Mouse (Mus musculus): Measurements from ENCODE around the gene Sdhaf4. TPM values are rescaled to one million over a fixed set of nuclear protein-coding genes. Genes with fewer than 3 reads are reported as not detected.

Sdhaf4 gene
- total and polyA plus RNA-seq, 3 experiments: 20.9 to 79.6 (median 40.7) TPM

DNA sequence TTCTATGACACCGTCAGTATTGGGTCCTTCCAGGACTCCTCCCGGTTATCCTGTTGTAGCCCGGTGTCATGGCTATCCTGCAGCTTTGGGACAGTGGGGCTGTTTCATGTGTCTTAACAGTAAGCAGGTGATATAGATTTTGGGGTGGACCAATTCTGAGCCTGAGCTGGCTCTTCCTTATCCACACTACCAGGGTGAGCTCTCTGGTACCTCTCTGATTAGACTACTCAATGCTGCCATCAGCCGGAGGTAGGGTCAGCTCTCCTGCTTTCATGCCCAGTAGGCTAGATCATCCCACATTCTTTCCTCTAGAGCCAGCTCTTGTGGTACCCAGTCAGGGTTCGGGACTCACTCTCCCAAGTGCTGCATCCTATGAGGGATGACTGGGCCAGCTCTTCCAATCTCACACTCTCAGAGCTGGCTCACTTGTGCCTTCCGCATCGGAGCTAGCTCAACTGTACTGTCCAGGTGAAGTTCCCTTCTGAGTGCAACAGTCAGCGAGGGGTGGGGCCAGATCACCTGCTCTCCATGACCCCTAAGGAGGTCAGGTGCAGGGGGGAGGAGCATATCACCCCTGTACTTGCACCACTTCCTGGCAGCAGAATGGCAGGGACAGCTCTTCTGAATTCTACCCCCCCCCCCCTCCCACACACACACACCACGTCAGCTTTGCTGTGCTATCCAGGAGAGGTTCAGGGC is 37.3 kb downstream of the Sdhaf4 start:
- in situ Hi-C loops (cut with MboI; ENCODE audit: low pct_ligation_motif_present, low pct_unique_long_range_greater_than_20kb, low sequenced_read_pairs) (no loop called here), dilution Hi-C loops (cut with MboI; ENCODE audit: extremely low pct_ligation_motif_present, extremely low pct_unique_long_range_greater_than_20kb, low sequenced_read_pairs) (no loop called here)
- no peaks in the 10 kb centered on the region for H3K4me1 ChIP-seq (ENCODE audit: control insufficient read depth in 1 of 2, insufficient read depth in 2 of 2)
- no peak for DNase-seq (ENCODE audit: extremely low read depth)
- no peak overlapping the region for H3K27ac ChIP-seq (ENCODE audit: insufficient read depth, low read depth)
- H3K4me3 ChIP-seq (replicated peaks in 1 of 3; ENCODE audit: low read depth in 2 of 3, low read length in 2 of 3, poor library complexity in 1 of 3): no peak overlapping the region
- no peak for TF ChIP-seq MYC (IDR thresholded peaks at IDR 0.05; ENCODE audit: low read depth, low read length)
- no peak for TF ChIP-seq ELF1 (IDR thresholded peaks at IDR 0.05; ENCODE audit: low read depth, low read length)
- TF ChIP-seq JUND (conservative IDR thresholded peaks at IDR 0.05; ENCODE audit: low read depth, low read length): no peak
- TF ChIP-seq PAX5 (IDR thresholded peaks at IDR 0.05; ENCODE audit: low read length): no peak
- no peaks in the 10 kb centered on the region for H3K27me3 ChIP-seq (replicated peaks)
- peaks cover 3% of the 10 kb centered on the region for H3K9me3 ChIP-seq (replicated peaks; ENCODE audit: low read length)
- H3K79me2 ChIP-seq (replicated peaks; ENCODE audit: control insufficient read depth, extremely low read depth, insufficient read depth, poor library complexity, severe bottlenecking): no peaks in the 10 kb centered on the region
- H3K4me2 ChIP-seq (ENCODE audit: insufficient read depth, low read depth, poor library complexity, severe bottlenecking): no peak overlapping the region
- H3K36me3 ChIP-seq (replicated peaks in 1 of 2; ENCODE audit: control insufficient read depth in 1 of 2, insufficient read depth in 1 of 2, low read length in 1 of 2): no peaks in the 10 kb centered on the region
- no peak overlapping the region for H3K9ac ChIP-seq (ENCODE audit: insufficient read depth, low read depth)

DNA sequence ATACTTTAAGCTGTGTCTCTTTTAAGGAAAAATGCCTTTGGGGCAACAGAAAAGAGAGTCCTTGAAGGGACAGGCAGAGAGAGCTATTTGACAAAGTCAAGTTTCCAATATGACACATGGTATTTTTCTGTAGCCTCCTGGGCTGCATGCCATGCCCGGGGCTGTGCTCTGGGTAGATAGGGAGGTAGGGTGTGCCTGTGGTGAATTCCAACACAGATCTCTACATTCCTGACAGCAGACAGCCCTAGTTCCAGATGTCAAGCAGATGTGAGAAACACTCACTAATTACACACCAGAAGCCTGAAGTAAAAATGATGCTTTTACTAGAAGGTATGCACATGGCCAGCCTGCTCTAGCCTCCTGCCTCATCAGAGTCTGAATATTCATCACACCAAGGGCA is 39.2 kb downstream of the Sdhaf4 start:
- no peak overlapping the region for H3K4me3 ChIP-seq (replicated peaks in 1 of 3; ENCODE audit: low read depth in 2 of 3, low read length in 2 of 3, poor library complexity in 1 of 3)

GRCm38 (mm10) chr1:23959415-23959732 is 46.1 kb downstream of the Sdhaf4 start:
- Histone ChIP-seq H3K9me3 (replicated peaks; ENCODE audit: low read length) (no peaks in the 10 kb centered on the region), H3K4me1 (ENCODE audit: control insufficient read depth in 1 of 2, insufficient read depth in 2 of 2) (no peaks in the 10 kb centered on the region), H3K36me3 (replicated peaks in 1 of 2; ENCODE audit: control insufficient read depth in 1 of 2, insufficient read depth in 1 of 2, low read length in 1 of 2) (no peaks in the 10 kb centered on the region), H3K4me3 (replicated peaks in 1 of 3; ENCODE audit: low read depth in 2 of 3, low read length in 2 of 3, poor library complexity in 1 of 3) (peak overlapping the region in 1 of 3 experiments; percentile 45), H3K9ac (ENCODE audit: insufficient read depth, low read depth) (no peak overlapping the region), H3K27ac (ENCODE audit: insufficient read depth, low read depth) (no peak overlapping the region), H3K27me3 (replicated peaks) (no peaks in the 10 kb centered on the region), H3K79me2 (replicated peaks; ENCODE audit: control insufficient read depth, extremely low read depth, insufficient read depth, poor library complexity, severe bottlenecking) (no peaks in the 10 kb centered on the region), H3K4me2 (ENCODE audit: insufficient read depth, low read depth, poor library complexity, severe bottlenecking) (no peak overlapping the region)
- in situ Hi-C loops (cut with MboI; ENCODE audit: low pct_ligation_motif_present, low pct_unique_long_range_greater_than_20kb, low sequenced_read_pairs) (no loop called here), dilution Hi-C loops (cut with MboI; ENCODE audit: extremely low pct_ligation_motif_present, extremely low pct_unique_long_range_greater_than_20kb, low sequenced_read_pairs) (no loop called here)
- DNase-seq (ENCODE audit: extremely low read depth): no peak
- TF ChIP-seq CTCF (conservative IDR thresholded peaks at IDR 0.05 in 1 of 2, IDR thresholded peaks at IDR 0.05 in 1 of 2; ENCODE audit: low read depth in 2 of 2, low read length in 2 of 2): peak in 1 of 2 experiments; percentile 11; a peak in 2 of 4 replicates
- TF ChIP-seq GABPA (IDR thresholded peaks at IDR 0.05; ENCODE audit: insufficient replicate concordance, low read depth, low read length): no peak

More for the DNA sequence above, 39.2 kb downstream of the Sdhaf4 start:
- no peak for TF ChIP-seq MYC (IDR thresholded peaks at IDR 0.05; ENCODE audit: low read depth, low read length)
- no peak for TF ChIP-seq UBTF (IDR thresholded peaks at IDR 0.05; ENCODE audit: low read depth, low read length)
- no peak for TF ChIP-seq E2F4 (IDR thresholded peaks at IDR 0.05; ENCODE audit: insufficient replicate concordance, low read depth, low read length)
- no peak for TF ChIP-seq ETS1 (conservative IDR thresholded peaks at IDR 0.05; ENCODE audit: low read depth, low read length)
- TF ChIP-seq EP300 (IDR thresholded peaks at IDR 0.05; ENCODE audit: low read length): no peak
- no peak for TF ChIP-seq ZNF384 (IDR thresholded peaks at IDR 0.05; ENCODE audit: low read depth, low read length)
- TF ChIP-seq KAT2A (IDR thresholded peaks at IDR 0.05; ENCODE audit: insufficient replicate concordance, low read length): no peak
- no peak for TF ChIP-seq NELFE (IDR thresholded peaks at IDR 0.05; ENCODE audit: low read depth, low read length)
- no peak for TF ChIP-seq TCF12 (IDR thresholded peaks at IDR 0.05; ENCODE audit: low read depth, low read length)
- TF ChIP-seq TBP (conservative IDR thresholded peaks at IDR 0.05; ENCODE audit: low read depth, low read length): no peak
- TF ChIP-seq IRF4 (IDR thresholded peaks at IDR 0.05; ENCODE audit: low read depth, low read length): no peak
- TF ChIP-seq CTCF (conservative IDR thresholded peaks at IDR 0.05 in 1 of 2, IDR thresholded peaks at IDR 0.05 in 1 of 2; ENCODE audit: low read depth in 2 of 2, low read length in 2 of 2): no peak
- no peak for TF ChIP-seq CHD2 (IDR thresholded peaks at IDR 0.05; ENCODE audit: low read length)
- no peak for TF ChIP-seq ZC3H11A (IDR thresholded peaks at IDR 0.05; ENCODE audit: low read depth, low read length)
- no peak for TF ChIP-seq GABPA (IDR thresholded peaks at IDR 0.05; ENCODE audit: insufficient replicate concordance, low read depth, low read length)
- no peak for TF ChIP-seq ZMIZ1 (IDR thresholded peaks at IDR 0.05; ENCODE audit: low read depth, low read length)
- TF ChIP-seq CHD1 (IDR thresholded peaks at IDR 0.05; ENCODE audit: low read depth, low read length): no peak
- dilution Hi-C loops (cut with MboI; ENCODE audit: extremely low pct_ligation_motif_present, extremely low pct_unique_long_range_greater_than_20kb, low sequenced_read_pairs) (no loop called here), in situ Hi-C loops (cut with MboI; ENCODE audit: low pct_ligation_motif_present, low pct_unique_long_range_greater_than_20kb, low sequenced_read_pairs) (no loop called here)
- peaks cover 3% of the 10 kb centered on the region for H3K9me3 ChIP-seq (replicated peaks; ENCODE audit: low read length)
- H3K4me1 ChIP-seq (ENCODE audit: control insufficient read depth in 1 of 2, insufficient read depth in 2 of 2): no peaks in the 10 kb centered on the region
- H3K27ac ChIP-seq (ENCODE audit: insufficient read depth, low read depth): no peak overlapping the region
- no peak for DNase-seq (ENCODE audit: extremely low read depth)
- H3K36me3 ChIP-seq (replicated peaks in 1 of 2; ENCODE audit: control insufficient read depth in 1 of 2, insufficient read depth in 1 of 2, low read length in 1 of 2): no peaks in the 10 kb centered on the region
- H3K27me3 ChIP-seq (replicated peaks): no peaks in the 10 kb centered on the region
- no peak overlapping the region for H3K9ac ChIP-seq (ENCODE audit: insufficient read depth, low read depth)
- no peak overlapping the region for H3K4me2 ChIP-seq (ENCODE audit: insufficient read depth, low read depth, poor library complexity, severe bottlenecking)
- no peaks in the 10 kb centered on the region for H3K79me2 ChIP-seq (replicated peaks; ENCODE audit: control insufficient read depth, extremely low read depth, insufficient read depth, poor library complexity, severe bottlenecking)

Data from CH12.LX (cell line).